Mouse (Mus musculus): ENCODE measurements at regions not wholly inside any gene's neighbourhood (a gene's known extent, or its start where the extent isn't known, plus 50 kb on each side); places are given as distances from the start of the nearest gene placed in this dataset.

GRCm38 (mm10) chr5:78621987-78622854 is 1214.4 kb upstream of the Igfbp7 start:
- Histone ChIP-seq H3K9me3 (replicated peaks) (no peaks in the 10 kb centered on the region), H3K27ac (no peak overlapping the region), H3K4me3 (replicated peaks) (no peak overlapping the region), H3K4me1 (no peaks in the 10 kb centered on the region), H3K36me3 (no peaks in the 10 kb centered on the region), H3K9ac (no peak overlapping the region), H3K27me3 (no peaks in the 10 kb centered on the region), H3K4me2 (no peak overlapping the region)
- ATAC-seq (replicated peaks; ENCODE audit: low FRiP score): no peak
- 76% methylated on average over 5 of the region's 5 CpGs for WGBS

- Histone ChIP-seq H3K27me3 (no peaks in the 10 kb centered on the region), H3K36me3 (no peaks in the 10 kb centered on the region), H3K4me3 (replicated peaks) (no peak overlapping the region), H3K4me1 (no peaks in the 10 kb centered on the region), H3K9me3 (replicated peaks) (no peaks in the 10 kb centered on the region), H3K27ac (no peak overlapping the region), H3K4me2 (no peak overlapping the region), H3K9ac (no peak overlapping the region)
- 73% methylated on average over 4 of the region's 4 CpGs for WGBS
- ATAC-seq (replicated peaks; ENCODE audit: low FRiP score): no peak
Measured at GRCm38 (mm10) chr5:78608317-78608716, 1200.5 kb upstream of the Igfbp7 start.

GRCm38 (mm10) chr5:78602599-78602998 is 1194.8 kb upstream of the Igfbp7 start:
- H3K4me3 ChIP-seq (replicated peaks): no peak overlapping the region
- H3K9ac ChIP-seq: no peak overlapping the region
- H3K36me3 ChIP-seq: no peaks in the 10 kb centered on the region
- H3K9me3 ChIP-seq (replicated peaks): no peaks in the 10 kb centered on the region
- H3K4me2 ChIP-seq: no peak overlapping the region
- no peaks in the 10 kb centered on the region for H3K4me1 ChIP-seq
- H3K27me3 ChIP-seq: no peaks in the 10 kb centered on the region
- H3K27ac ChIP-seq: no peak overlapping the region
- ATAC-seq (replicated peaks; ENCODE audit: low FRiP score): peak; percentile 93

GRCm38 (mm10) chr5:78584823-78585222 is 1177.0 kb upstream of the Igfbp7 start:
- no peaks in the 10 kb centered on the region for H3K4me1 ChIP-seq
- no peaks in the 10 kb centered on the region for H3K9me3 ChIP-seq (replicated peaks)
- H3K27ac ChIP-seq: no peak overlapping the region
- H3K27me3 ChIP-seq: no peaks in the 10 kb centered on the region
- no peak for ATAC-seq (replicated peaks; ENCODE audit: low FRiP score)
- no peak overlapping the region for H3K4me2 ChIP-seq
- no peak overlapping the region for H3K4me3 ChIP-seq (replicated peaks)
- 96% methylated on average over 1 of the region's 1 CpGs for WGBS
- H3K36me3 ChIP-seq: no peaks in the 10 kb centered on the region
- no peak overlapping the region for H3K9ac ChIP-seq

GRCm38 (mm10) chr5:78556946-78557345 is 1149.1 kb upstream of the Igfbp7 start:
- H3K4me1 ChIP-seq: no peaks in the 10 kb centered on the region
- no peak overlapping the region for H3K27ac ChIP-seq
- H3K4me2 ChIP-seq: no peak overlapping the region
- H3K4me3 ChIP-seq (replicated peaks): no peak overlapping the region
- 53% methylated on average over 1 of the region's 1 CpGs for WGBS
- no peaks in the 10 kb centered on the region for H3K27me3 ChIP-seq
- H3K9me3 ChIP-seq (replicated peaks): no peaks in the 10 kb centered on the region
- ATAC-seq (replicated peaks; ENCODE audit: low FRiP score): no peak
- H3K36me3 ChIP-seq: no peaks in the 10 kb centered on the region
- H3K9ac ChIP-seq: no peak overlapping the region

- Histone ChIP-seq H3K4me1 (no peaks in the 10 kb centered on the region), H3K9me3 (replicated peaks) (no peaks in the 10 kb centered on the region)
- no peak for ATAC-seq (replicated peaks; ENCODE audit: low FRiP score)
Measured at GRCm38 (mm10) chr5:78535308-78535707, 1127.5 kb upstream of the Igfbp7 start.

More at GRCm38 (mm10) chr5:78535308-78535707, 1127.5 kb upstream of the Igfbp7 start:
- Histone ChIP-seq H3K4me2 (no peak overlapping the region), H3K27me3 (no peaks in the 10 kb centered on the region), H3K36me3 (no peaks in the 10 kb centered on the region), H3K4me3 (replicated peaks) (no peak overlapping the region), H3K9ac (no peak overlapping the region), H3K27ac (no peak overlapping the region)

Data from kidney, embryonic 15.5 days (tissue).